Mouse (Mus musculus) fibroblast of lung, adult 2 months (primary cell): ENCODE data around the gene Lurap1.

Experiments
- DNase-seq: peaks from one replicate; pipeline ENCODE4 v3.0.0-alpha.2; 2011; ENCODE audit warnings: low read depth

Lurap1 gene

GRCm38 (mm10) chr4:116105278-116105677, 45.9 kb downstream of the Lurap1 start:
- no peak for DNase-seq

- DNase-seq, result no peak
Observed at GRCm38 (mm10) chr4:116100959-116101358, 50.2 kb downstream of the Lurap1 start.

- no peak for DNase-seq
Observed at GRCm38 (mm10) chr4:116097211-116097610, 53.9 kb downstream of the Lurap1 start.

GRCm38 (mm10) chr4:116096291-116096690, 54.8 kb downstream of the Lurap1 start:
- no peak for DNase-seq

DNA sequence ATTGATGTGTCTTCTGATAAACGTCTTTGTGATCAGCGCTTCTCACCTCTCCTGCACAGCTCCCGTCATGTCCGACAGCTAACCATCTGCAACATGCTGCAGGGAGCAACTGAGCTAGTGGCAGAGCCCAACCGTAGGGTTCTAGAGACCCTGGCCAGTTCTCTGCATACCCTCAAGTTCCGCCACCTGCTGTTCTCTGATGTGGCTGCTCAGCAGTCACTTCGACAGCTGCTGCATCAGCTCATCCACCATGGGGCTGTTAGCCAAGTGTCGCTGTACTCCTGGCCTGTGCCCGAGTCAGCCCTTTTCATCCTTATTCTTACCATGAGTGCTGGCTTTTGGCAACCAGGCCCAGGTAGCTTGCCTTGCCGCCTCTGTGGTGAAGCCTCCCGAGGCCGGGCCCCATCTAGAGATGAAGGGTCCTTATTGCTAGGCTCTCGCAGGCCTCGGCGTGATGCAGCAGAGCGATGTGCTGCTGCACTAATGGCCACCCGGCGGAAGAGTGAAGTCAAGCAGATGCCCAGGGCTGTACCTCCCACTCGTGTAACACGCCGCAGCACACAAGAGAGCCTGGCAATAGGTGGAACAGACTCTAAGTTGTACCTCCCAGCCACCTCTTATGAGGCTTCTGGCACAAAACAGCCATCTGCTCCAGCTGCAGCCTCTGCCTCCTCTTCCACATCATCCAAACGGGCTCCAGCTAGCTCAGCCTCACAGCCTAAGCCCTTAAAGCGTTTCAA, 62.5 kb downstream of the Lurap1 start:
- DNase-seq, result no peak
